30 mouse cellular contexts compared by ENCODE assay signal in the genomic region with DNA sequence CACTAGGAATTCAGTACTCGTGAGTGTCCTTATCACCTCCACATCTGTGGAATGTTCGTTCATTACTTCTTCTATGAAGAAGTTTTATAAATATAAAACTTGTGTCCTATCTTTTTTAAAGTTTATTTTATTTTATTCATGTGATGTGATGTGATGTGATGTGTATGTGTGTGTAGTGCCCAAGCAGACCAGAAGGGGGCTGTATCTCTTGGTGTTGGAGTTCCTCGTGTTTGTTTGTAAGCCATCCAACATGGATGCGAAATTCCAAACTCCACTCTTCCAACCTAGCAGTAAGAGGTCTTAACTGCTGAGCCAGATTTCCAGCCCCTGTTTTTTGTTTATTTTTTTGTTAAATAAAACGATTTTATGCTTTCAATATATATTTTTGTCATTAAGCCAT. TPM values are rescaled to one million over a fixed set of nuclear protein-coding genes. Genes with fewer than 3 reads are reported as not detected.
DNase-seq lines count a peak whose midpoint lies in the region; ATAC-seq and TF ChIP-seq lines count a peak whose summit lies in the region.
"Had no signal": no experiment of that assay in that cellular context is flagged by ENCODE, and none has a peak within 500 bp of the region (broad histone marks: within the 10 kb centered on the region; RNA-seq: fewer than 3 reads in every experiment).

No protein-coding gene starts in this region.

- ATAC-seq in hindbrain, postnatal 0 days, result no peak
- ATAC-seq in liver, embryonic 14.5 days (ENCODE audit: insufficient read depth), result no peak
- no peak for ATAC-seq in liver, embryonic 12.5 days
- no peak for ATAC-seq in forebrain, embryonic 13.5 days
- ATAC-seq: forebrain, embryonic 15.5 days; lung, postnatal 0 days; midbrain, embryonic 15.5 days had no signal

- H3K4me1 ChIP-seq in hindbrain, postnatal 0 days (ENCODE audit: insufficient read depth, low read length), result no peaks in the 10 kb centered on the region
- no peaks in the 10 kb centered on the region for H3K4me1 ChIP-seq in hindbrain, embryonic 10.5 days (replicated peaks)
- H3K4me1 ChIP-seq in liver, embryonic 14.5 days (replicated peaks; ENCODE audit: control insufficient read depth in 2 of 2, insufficient read depth in 2 of 2, low read length in 1 of 2), result peaks cover 0 to 6% of the 10 kb centered on the region in 2 experiments; a peak in 1 of 4 replicates
- peaks cover 24% of the 10 kb centered on the region for H3K4me1 ChIP-seq in liver, embryonic 12.5 days
- H3K4me1 ChIP-seq in E14TG2a.4 (replicated peaks; ENCODE audit: low read depth, low read length), result no peaks in the 10 kb centered on the region; the same call in 1 of the 2 replicates
- no peaks in the 10 kb centered on the region for H3K4me1 ChIP-seq in forebrain, embryonic 13.5 days
- H3K4me1 ChIP-seq: embryonic facial prominence, embryonic 12.5 days; forebrain, embryonic 15.5 days; heart, embryonic 13.5 days; hindbrain, embryonic 15.5 days; limb, embryonic 10.5 days; limb, embryonic 15.5 days; midbrain, embryonic 10.5 days; midbrain, embryonic 15.5 days; neural tube, embryonic 15.5 days; stomach, embryonic 15.5 days had no signal

- H3K27ac ChIP-seq in hindbrain, postnatal 0 days, result no peak overlapping the region
- no peak overlapping the region for H3K27ac ChIP-seq in hindbrain, embryonic 10.5 days
- no peak overlapping the region for H3K27ac ChIP-seq in liver, embryonic 14.5 days
- no peak overlapping the region for H3K27ac ChIP-seq in liver, embryonic 12.5 days
- no peak overlapping the region for H3K27ac ChIP-seq in forebrain, embryonic 13.5 days
- H3K27ac ChIP-seq: embryonic facial prominence, embryonic 12.5 days; forebrain, embryonic 15.5 days; heart, embryonic 13.5 days; hindbrain, embryonic 15.5 days; limb, embryonic 10.5 days; limb, embryonic 15.5 days; macrophage; midbrain, embryonic 10.5 days; midbrain, embryonic 15.5 days; neural tube, embryonic 15.5 days; stomach, embryonic 15.5 days had no signal

- no peaks in the 10 kb centered on the region for H3K27me3 ChIP-seq in hindbrain, postnatal 0 days (ENCODE audit: insufficient read depth, low read length)
- peaks cover 11% of the 10 kb centered on the region for H3K27me3 ChIP-seq in hindbrain, embryonic 10.5 days (ENCODE audit: insufficient read depth, poor library complexity, severe bottlenecking)
- no peaks in the 10 kb centered on the region for H3K27me3 ChIP-seq in liver, embryonic 14.5 days (ENCODE audit: control insufficient read depth, insufficient read depth, low read length)
- H3K27me3 ChIP-seq in liver, embryonic 12.5 days (replicated peaks), result peaks cover under 1% of the 10 kb centered on the region
- H3K27me3 ChIP-seq in E14TG2a.4 (ENCODE audit: insufficient read depth, low read length), result peaks cover 2% of the 10 kb centered on the region
- peaks cover 2% of the 10 kb centered on the region for H3K27me3 ChIP-seq in forebrain, embryonic 13.5 days

- no peaks in the 10 kb centered on the region for H3K9me3 ChIP-seq in hindbrain, postnatal 0 days (ENCODE audit: low read length)
- no peaks in the 10 kb centered on the region for H3K9me3 ChIP-seq in hindbrain, embryonic 10.5 days
- no peaks in the 10 kb centered on the region for H3K9me3 ChIP-seq in liver, embryonic 14.5 days (ENCODE audit: control insufficient read depth, low read length)
- no peaks in the 10 kb centered on the region for H3K9me3 ChIP-seq in liver, embryonic 12.5 days (replicated peaks)
- H3K9me3 ChIP-seq in E14TG2a.4 (ENCODE audit: low read length), result no peaks in the 10 kb centered on the region
- H3K9me3 ChIP-seq in forebrain, embryonic 13.5 days (replicated peaks), result no peaks in the 10 kb centered on the region
- H3K9me3 ChIP-seq: embryonic facial prominence, embryonic 12.5 days; forebrain, embryonic 15.5 days; heart, embryonic 13.5 days; hindbrain, embryonic 15.5 days; limb, embryonic 10.5 days; limb, embryonic 15.5 days; midbrain, embryonic 10.5 days; midbrain, embryonic 15.5 days; neural tube, embryonic 15.5 days; stomach, embryonic 15.5 days had no signal

- no peaks in the 10 kb centered on the region for H3K36me3 ChIP-seq in hindbrain, postnatal 0 days (ENCODE audit: insufficient read depth, low read length)
- H3K36me3 ChIP-seq in hindbrain, embryonic 10.5 days, result no peaks in the 10 kb centered on the region
- no peaks in the 10 kb centered on the region for H3K36me3 ChIP-seq in liver, embryonic 14.5 days (replicated peaks; ENCODE audit: control insufficient read depth, insufficient read depth, low read depth)
- H3K36me3 ChIP-seq in liver, embryonic 12.5 days, result no peaks in the 10 kb centered on the region
- H3K36me3 ChIP-seq in E14TG2a.4 (ENCODE audit: insufficient read depth, low read length), result no peaks in the 10 kb centered on the region
- H3K36me3 ChIP-seq in forebrain, embryonic 13.5 days (ENCODE audit: poor library complexity, severe bottlenecking), result no peaks in the 10 kb centered on the region
- H3K36me3 ChIP-seq: embryonic facial prominence, embryonic 12.5 days; forebrain, embryonic 15.5 days; heart, embryonic 13.5 days; hindbrain, embryonic 15.5 days; limb, embryonic 10.5 days; limb, embryonic 15.5 days; midbrain, embryonic 10.5 days; midbrain, embryonic 15.5 days; neural tube, embryonic 15.5 days; stomach, embryonic 15.5 days had no signal

- no peak overlapping the region for H3K4me3 ChIP-seq in hindbrain, postnatal 0 days (ENCODE audit: low read length)
- H3K4me3 ChIP-seq in hindbrain, embryonic 10.5 days, result no peak overlapping the region
- no peak overlapping the region for H3K4me3 ChIP-seq in liver, embryonic 14.5 days (ENCODE audit: insufficient read depth in 1 of 2, low read depth in 2 of 2, low read length in 2 of 2)
- no peak overlapping the region for H3K4me3 ChIP-seq in liver, embryonic 12.5 days
- no peak overlapping the region for H3K4me3 ChIP-seq in E14TG2a.4 (replicated peaks; ENCODE audit: low read length)
- H3K4me3 ChIP-seq in forebrain, embryonic 13.5 days, result no peak overlapping the region
- H3K4me3 ChIP-seq: embryonic facial prominence, embryonic 12.5 days; forebrain, embryonic 15.5 days; heart, embryonic 13.5 days; hindbrain, embryonic 15.5 days; limb, embryonic 10.5 days; limb, embryonic 15.5 days; midbrain, embryonic 10.5 days; midbrain, embryonic 15.5 days; neural tube, embryonic 15.5 days; stomach, embryonic 15.5 days had no signal

- TF ChIP-seq EP300 in liver, embryonic 14.5 days (IDR thresholded peaks at IDR 0.05; ENCODE audit: low read depth), result no peak

- TF ChIP-seq CTCF in hindbrain, postnatal 0 days (IDR thresholded peaks at IDR 0.05; ENCODE audit: low read depth), result peak; percentile 21; the same call in 1 of the 2 replicates
- TF ChIP-seq CTCF in liver, embryonic 14.5 days (IDR thresholded peaks at IDR 0.05; ENCODE audit: low read depth), result peak; percentile 14; the same call in 1 of the 2 replicates
- peak; percentile 50 for TF ChIP-seq CTCF in E14TG2a.4 (conservative IDR thresholded peaks at IDR 0.05; ENCODE audit: low read length)

- no peak for DNase-seq in hindbrain, postnatal 0 days (ENCODE audit: low spot score)
- DNase-seq in hindbrain, embryonic 10.5 days (ENCODE audit: low spot score), result no peak
- DNase-seq in liver, embryonic 14.5 days (ENCODE audit: low read depth in 3 of 3, low spot score in 3 of 3), result no peak
- DNase-seq in ZHBTc4 (ENCODE audit: low read depth, low spot score), result peak; percentile 28
- DNase-seq: adrenal gland, postnatal 14 days; cerebellum, adult 11 months; cerebellum, adult 9-11 months; embryo, embryonic 11 days; heart, postnatal 10 days; kidney, adult 9 months; kidney, postnatal 25 days; layer of hippocampus, postnatal 36 days; retina, postnatal 1 day; right cerebral cortex, postnatal 25 days; thymus, postnatal 25 days had no signal

- no peak overlapping the region for H3K9ac ChIP-seq in hindbrain, postnatal 0 days (replicated peaks; ENCODE audit: low read length)
- H3K9ac ChIP-seq in liver, embryonic 14.5 days (replicated peaks), result no peak overlapping the region
- H3K9ac ChIP-seq in liver, embryonic 12.5 days, result no peak overlapping the region
- no peak overlapping the region for H3K9ac ChIP-seq in forebrain, embryonic 13.5 days
- H3K9ac ChIP-seq: embryonic facial prominence, embryonic 12.5 days; forebrain, embryonic 15.5 days; heart, embryonic 13.5 days; hindbrain, embryonic 15.5 days; limb, embryonic 15.5 days; midbrain, embryonic 15.5 days; neural tube, embryonic 15.5 days; stomach, embryonic 15.5 days had no signal

- no peak overlapping the region for H3K4me2 ChIP-seq in hindbrain, postnatal 0 days (ENCODE audit: low read depth, low read length)
- no peak overlapping the region for H3K4me2 ChIP-seq in liver, embryonic 14.5 days (ENCODE audit: low read depth)
- H3K4me2 ChIP-seq in liver, embryonic 12.5 days, result no peak overlapping the region
- no peak overlapping the region for H3K4me2 ChIP-seq in forebrain, embryonic 13.5 days
- H3K4me2 ChIP-seq: embryonic facial prominence, embryonic 12.5 days; forebrain, embryonic 15.5 days; heart, embryonic 13.5 days; hindbrain, embryonic 15.5 days; limb, embryonic 15.5 days; midbrain, embryonic 15.5 days; neural tube, embryonic 15.5 days; stomach, embryonic 15.5 days had no signal

- WGBS in hindbrain, postnatal 0 days, result 86% methylated on average over 5 of the region's 5 CpGs
- 88% methylated on average over 5 of the region's 5 CpGs for WGBS in hindbrain, embryonic 10.5 days
- 32% methylated on average over 5 of the region's 5 CpGs for WGBS in liver, embryonic 14.5 days (ENCODE audit: insufficient replicate concordance)
- WGBS in liver, embryonic 12.5 days (ENCODE audit: insufficient replicate concordance), result 47% methylated on average over 5 of the region's 5 CpGs
- 82% methylated on average over 5 of the region's 5 CpGs for WGBS in forebrain, embryonic 13.5 days

RNA-seq across cellular contexts. Expression of a gene that starts 6.5 kb away (rescaled TPM):
- total RNA-seq in hindbrain, postnatal 0 days (2014; rRNA removed), result 2.1 and 2.6 TPM in 2 replicates
- polyA plus RNA-seq in hindbrain, postnatal 0 days (2015; fragmentation: Nextera tagmentation; extraction: Ambion mirVana), result 2.9 and 3.1 TPM in 2 replicates
- polyA plus RNA-seq in hindbrain, embryonic 10.5 days (2016; fragmentation: Nextera tagmentation; extraction: Ambion mirVana), result 0.07 TPM in 1 of 2 replicates, not detected in the other
- polyA plus RNA-seq in liver, embryonic 14.5 days (2012; rRNA removed), result 0.53 and 0.97 TPM in 2 replicates
- 0.56 and 0.78 TPM in 2 replicates for polyA plus RNA-seq in liver, embryonic 14.5 days (2014; fragmentation: Nextera tagmentation; extraction: Ambion mirVana)
- polyA plus RNA-seq in liver, embryonic 12.5 days (2016; fragmentation: Nextera tagmentation; extraction: Ambion mirVana), result 2.2 and 2.5 TPM in 2 replicates
- polyA plus RNA-seq in forebrain, embryonic 13.5 days (2015; fragmentation: Nextera tagmentation; extraction: Ambion mirVana), result 0.10 and 0.11 TPM in 2 replicates
- polyA plus RNA-seq: limb, embryonic 10.5 days; macrophage; midbrain, embryonic 10.5 days had no signal
